Mouse (Mus musculus) intestine, embryonic 15.5 days (tissue): ENCODE measurements around the gene Gm10295. TPM values are rescaled to one million over a fixed set of nuclear protein-coding genes. Genes with fewer than 3 reads are reported as not detected.

Source experiments
- ATAC-seq: fragments of 200-750 bp; cut with Nextera tagmentation; 2 replicates; pipeline ENCODE4 v1.8.0; 2017; ENCODE audit warnings: moderate TSS enrichment, moderate library complexity
- H3K27ac ChIP-seq: fragments of 300-500 bp; sonication (generic); 2 replicates; pipeline ENCODE4 v1.5.1; 2015; ENCODE audit warnings: mild to moderate bottlenecking, inconsistent platforms
- H3K27me3 ChIP-seq: fragments of 300-500 bp; sonication (generic); replicated peaks from 2 replicates; pipeline ENCODE4 v1.6.1; 2015; ENCODE audit warnings: inconsistent platforms
- H3K36me3 ChIP-seq: fragments of 300-500 bp; sonication (generic); 2 replicates; pipeline ENCODE4 v1.6.1; 2015; ENCODE audit warnings: inconsistent platforms
- H3K4me1 ChIP-seq: fragments of 300-500 bp; sonication (generic); replicated peaks from 2 replicates; pipeline ENCODE4 v1.6.1; 2015; ENCODE audit warnings: inconsistent platforms
- H3K4me2 ChIP-seq: fragments of 300-500 bp; sonication (generic); replicated peaks from 2 replicates; pipeline ENCODE4 v1.6.1; 2015; ENCODE audit warnings: mild to moderate bottlenecking, inconsistent platforms
- H3K4me3 ChIP-seq: fragments of 300-500 bp; sonication (generic); replicated peaks from 2 replicates; pipeline ENCODE4 v1.5.1; 2015; ENCODE audit warnings: inconsistent platforms
- H3K9ac ChIP-seq: fragments of 300-500 bp; sonication (generic); 2 replicates; pipeline ENCODE4 v1.6.1; 2015; ENCODE audit warnings: inconsistent platforms
- H3K9me3 ChIP-seq: fragments of 300-500 bp; sonication (generic); 2 replicates; pipeline ENCODE4 v1.6.1; 2016; ENCODE audit warnings: inconsistent platforms
- WGBS: fragments of 180-500 bp; shearing (Covaris S2); methylation state at CpG from one replicate; pipeline ENCODE4 v1.1.7; 2015; 5-methylcytosine and 5-hydroxymethylcytosine counted together
- polyA plus RNA-seq: library from polyadenylated mRNA; unstranded; fragments of >200 nt; fragmentation: Nextera tagmentation; extraction: Ambion mirVana; gene quantifications from 2 replicates; pipeline ENCODE4 v1.2.1, GENCODE M21; 2015

Gm10295 gene
- polyA plus RNA-seq, 1 experiment from 2014 or later, result not detected

DNA sequence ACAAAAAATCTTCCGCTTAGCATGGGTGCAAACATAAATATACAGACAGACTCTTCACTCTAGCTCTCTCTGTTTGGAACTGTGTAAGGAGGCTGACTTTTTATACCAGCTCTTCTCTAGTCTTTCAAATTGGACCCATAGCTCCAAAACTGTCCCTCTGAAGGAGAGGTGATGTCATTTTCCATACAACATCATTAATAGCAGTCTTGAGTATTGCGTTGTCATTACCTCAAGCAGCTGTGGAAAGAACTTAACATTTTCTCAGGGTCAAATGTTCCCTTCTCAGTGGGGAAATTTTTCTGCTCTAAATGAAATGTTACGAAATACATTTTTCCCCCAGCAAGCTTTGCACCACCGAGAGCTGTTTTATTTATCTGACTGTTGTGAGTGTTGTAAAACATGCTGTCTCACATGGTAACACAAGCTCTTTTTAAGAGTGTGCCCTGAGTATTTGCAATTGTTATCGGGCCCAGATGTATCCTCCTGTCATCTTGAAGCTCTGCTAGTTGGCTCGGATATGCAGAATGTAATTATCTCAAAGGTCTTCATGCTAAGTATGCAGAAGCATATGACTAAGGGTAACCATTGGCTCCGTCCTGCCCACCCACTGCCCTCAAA, 38.0 kb downstream of the Gm10295 start:
- Histone ChIP-seq H3K27ac (no peak overlapping the region), H3K4me3 (no peak overlapping the region), H3K27me3 (no peaks in the 10 kb centered on the region), H3K9ac (no peak overlapping the region), H3K36me3 (no peaks in the 10 kb centered on the region), H3K9me3 (no peaks in the 10 kb centered on the region), H3K4me1 (peaks cover 3% of the 10 kb centered on the region; the same call in 1 of the 2 replicates), H3K4me2 (no peak overlapping the region)
- WGBS, result 54% methylated on average over 7 of the region's 7 CpGs
- no peak for ATAC-seq

DNA sequence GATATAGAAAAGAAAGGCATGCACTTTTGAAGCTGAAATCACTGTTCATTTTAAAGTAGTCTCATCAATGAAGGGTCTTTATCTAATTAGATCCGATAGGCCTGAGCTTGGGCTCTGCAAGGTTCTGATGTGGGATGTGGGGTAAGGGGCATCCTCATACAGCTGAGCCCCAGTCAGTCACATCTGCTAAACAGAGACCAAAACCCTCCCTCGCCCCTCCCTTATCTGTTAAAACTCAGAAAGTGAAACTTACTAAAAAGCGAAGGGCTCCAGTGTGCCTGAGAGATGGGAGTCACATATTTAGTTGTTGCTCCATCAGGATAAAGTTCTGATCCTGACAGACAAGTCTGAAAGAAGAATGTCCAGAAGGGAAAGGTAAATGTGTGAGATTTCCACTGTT, 38.9 kb downstream of the Gm10295 start:
- no peak overlapping the region for H3K9ac ChIP-seq
- H3K4me1 ChIP-seq, result peaks cover 3% of the 10 kb centered on the region; the same call in 1 of the 2 replicates
- H3K4me3 ChIP-seq, result no peak overlapping the region
- no peaks in the 10 kb centered on the region for H3K36me3 ChIP-seq
- no peaks in the 10 kb centered on the region for H3K27me3 ChIP-seq
- no peak for ATAC-seq
- H3K27ac ChIP-seq, result no peak overlapping the region
- no peak overlapping the region for H3K4me2 ChIP-seq
- WGBS, result 69% methylated on average over 3 of the region's 3 CpGs
- H3K9me3 ChIP-seq, result no peaks in the 10 kb centered on the region

DNA sequence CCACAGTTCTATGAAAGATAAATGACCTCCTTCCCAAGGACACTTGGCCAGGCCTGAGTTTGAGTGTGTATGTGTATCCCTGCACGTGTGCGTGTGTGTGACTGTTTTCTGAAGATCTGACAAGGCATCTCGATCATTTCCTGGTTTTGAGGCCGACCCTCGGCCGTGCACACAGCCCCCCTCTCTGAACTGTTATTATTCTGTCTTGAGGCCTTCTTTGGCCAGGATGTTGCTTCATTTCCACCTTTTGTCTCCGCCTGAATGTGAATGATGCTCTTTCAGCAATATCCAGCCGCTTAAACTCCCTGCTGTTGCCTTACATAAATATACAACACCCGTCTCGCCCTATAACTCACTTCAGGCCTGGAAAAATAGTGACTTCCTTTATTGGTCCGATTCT, 39.9 kb downstream of the Gm10295 start:
- Histone ChIP-seq H3K4me2 (no peak overlapping the region), H3K4me1 (peaks cover 3% of the 10 kb centered on the region; the same call in 1 of the 2 replicates), H3K4me3 (no peak overlapping the region), H3K9me3 (no peaks in the 10 kb centered on the region), H3K27ac (no peak overlapping the region), H3K9ac (no peak overlapping the region), H3K36me3 (no peaks in the 10 kb centered on the region), H3K27me3 (no peaks in the 10 kb centered on the region)
- peak; percentile 47; the same call in 1 of the 2 replicates for ATAC-seq
- 45% methylated on average over 11 of the region's 11 CpGs for WGBS

DNA sequence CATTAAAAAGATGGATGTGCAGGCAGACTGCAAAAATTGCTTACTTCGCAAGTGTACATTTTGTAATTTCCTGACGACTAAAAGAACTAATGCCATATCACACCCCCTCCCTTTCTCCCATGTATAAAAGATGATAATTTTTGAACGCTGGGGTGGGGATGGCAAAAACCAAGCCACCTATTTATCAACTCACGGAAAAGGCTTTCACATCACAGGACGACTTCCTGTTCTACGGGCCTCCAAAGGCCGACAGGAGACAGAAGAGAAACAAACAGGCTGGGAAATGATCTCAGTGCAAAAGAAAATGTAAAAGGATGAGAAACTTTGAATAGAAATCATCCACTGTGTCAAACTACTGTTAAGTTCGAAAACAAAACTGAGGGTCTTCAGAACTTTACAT, 43.2 kb downstream of the Gm10295 start:
- WGBS, result 55% methylated on average over 8 of the region's 8 CpGs

DNA sequence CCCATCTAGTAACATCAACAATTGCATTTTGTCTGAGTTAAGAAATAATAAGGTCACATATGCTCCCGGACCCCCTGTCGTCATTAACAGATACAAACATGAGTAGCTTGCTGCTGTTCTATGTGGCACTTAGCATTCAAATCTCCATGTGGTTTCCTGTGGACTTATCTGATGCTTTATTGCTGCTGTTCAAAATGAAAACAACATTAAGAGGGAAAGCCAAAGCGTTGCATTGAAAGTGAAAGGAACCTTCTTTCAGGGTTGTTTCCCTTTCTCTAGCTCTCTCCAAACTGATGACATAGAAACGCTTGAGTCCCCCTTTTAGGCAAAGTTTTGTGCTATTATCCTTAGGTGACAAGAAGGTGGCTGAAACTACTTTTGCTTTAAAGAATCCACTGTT, 48.6 kb downstream of the Gm10295 start:
- Histone ChIP-seq H3K9me3 (no peaks in the 10 kb centered on the region), H3K27me3 (no peaks in the 10 kb centered on the region), H3K4me2 (no peak overlapping the region), H3K36me3 (no peaks in the 10 kb centered on the region), H3K4me3 (no peak overlapping the region), H3K4me1 (no peaks in the 10 kb centered on the region), H3K27ac (no peak overlapping the region), H3K9ac (no peak overlapping the region)
- 73% methylated on average over 4 of the region's 4 CpGs for WGBS
- ATAC-seq, result no peak

More for the DNA sequence above, 43.2 kb downstream of the Gm10295 start:
- Histone ChIP-seq H3K9ac (no peak overlapping the region), H3K4me2 (no peak overlapping the region), H3K4me3 (no peak overlapping the region), H3K4me1 (peaks cover 3% of the 10 kb centered on the region; the same call in 1 of the 2 replicates), H3K27me3 (no peaks in the 10 kb centered on the region), H3K9me3 (no peaks in the 10 kb centered on the region), H3K27ac (no peak overlapping the region), H3K36me3 (no peaks in the 10 kb centered on the region)
- no peak for ATAC-seq
